Mouse (Mus musculus): ENCODE results near the gene Ube2h. TPM values are rescaled to one million over a fixed set of nuclear protein-coding genes. Genes with fewer than 3 reads are reported as not detected.

Ube2h gene
- polyA plus RNA-seq, 1 experiment, result 33.5 TPM

GRCm38 (mm10) chr6:30245397-30245796, 58.9 kb downstream of the Ube2h start:
- Histone ChIP-seq H3K27me3 (ENCODE audit: control insufficient read depth, insufficient read depth, insufficient read length) (no peaks in the 10 kb centered on the region), H3K4me2 (ENCODE audit: low read depth) (no peak overlapping the region), H3K79me2 (ENCODE audit: control insufficient read depth, insufficient read depth) (peaks cover 16% of the 10 kb centered on the region), H3K36me3 (ENCODE audit: control insufficient read depth, insufficient read depth) (peaks cover 26% of the 10 kb centered on the region), H3ac (ENCODE audit: control insufficient read depth, insufficient read length) (no peak overlapping the region), H3K4me3 (no peak overlapping the region)
- TF ChIP-seq USF1 (IDR thresholded peaks at IDR 0.05; ENCODE audit: low read depth), result no peak
- TF ChIP-seq CEBPB (IDR thresholded peaks at IDR 0.05; ENCODE audit: insufficient read depth, poor library complexity, severe bottlenecking), result no peak
- no peak for TF ChIP-seq MAX (IDR thresholded peaks at IDR 0.05; ENCODE audit: low read depth)
- no peak for TF ChIP-seq MYOD1 (IDR thresholded peaks at IDR 0.05; ENCODE audit: control insufficient read depth in 1 of 3, insufficient read length in 2 of 3, low read depth in 2 of 3)
- no peak for TF ChIP-seq REST (IDR thresholded peaks at IDR 0.05; ENCODE audit: insufficient read depth, insufficient read length)
- TF ChIP-seq MYOG (IDR thresholded peaks at IDR 0.05; ENCODE audit: control insufficient read depth in 1 of 3, insufficient read depth in 1 of 3, insufficient read length in 2 of 3, low read depth in 2 of 3), result no peak
- TF ChIP-seq TCF3 (IDR thresholded peaks at IDR 0.05; ENCODE audit: insufficient read length, low read depth), result no peak
- no peak for TF ChIP-seq POLR2A (IDR thresholded peaks at IDR 0.05; ENCODE audit: insufficient read length, low read depth)
- TF ChIP-seq SRF (IDR thresholded peaks at IDR 0.05; ENCODE audit: control insufficient read depth, insufficient read length, low read depth), result no peak
- no peak for TF ChIP-seq POLR2AphosphoS2 (IDR thresholded peaks at IDR 0.05; ENCODE audit: insufficient read length, low read depth)
- TF ChIP-seq TCF12 (IDR thresholded peaks at IDR 0.05; ENCODE audit: insufficient read depth, poor library complexity, severe bottlenecking), result no peak
- TF ChIP-seq E2F4 (IDR thresholded peaks at IDR 0.05; ENCODE audit: insufficient read depth), result no peak

DNA sequence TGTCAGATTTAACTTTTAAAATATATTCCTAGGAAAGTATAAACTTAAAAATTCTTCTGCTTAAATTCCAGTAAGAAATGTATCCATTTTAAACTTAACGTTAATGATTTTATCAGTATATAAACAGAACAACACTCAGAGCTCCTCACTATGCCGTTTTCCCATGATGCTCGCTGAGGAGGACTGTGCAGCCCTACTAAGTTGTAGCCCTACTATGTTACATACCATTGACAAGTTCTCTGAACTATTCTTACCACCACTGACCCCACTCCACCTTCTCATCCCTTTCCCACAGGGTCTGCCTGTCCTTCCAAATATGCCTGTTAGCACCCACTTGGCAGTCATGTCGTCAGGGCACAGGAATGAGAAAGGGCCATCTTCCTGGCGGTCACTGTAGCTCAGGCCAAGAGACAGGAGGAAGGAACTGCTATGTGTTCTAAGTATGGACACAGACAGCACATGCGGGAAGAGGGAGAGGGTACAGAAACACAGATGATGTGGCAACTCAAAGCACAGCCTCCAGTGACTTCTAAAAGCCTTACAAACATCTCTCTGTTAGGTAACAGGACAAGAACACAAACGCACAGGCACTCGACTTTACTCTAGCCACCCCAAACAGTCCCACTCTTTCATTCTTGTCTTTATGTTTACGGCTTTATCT, 60.9 kb downstream of the Ube2h start:
- peak overlapping the region; percentile 10 for H3K4me2 ChIP-seq (ENCODE audit: low read depth)
- H3K79me2 ChIP-seq (ENCODE audit: control insufficient read depth, insufficient read depth), result peaks cover 16% of the 10 kb centered on the region
- no peaks in the 10 kb centered on the region for H3K27me3 ChIP-seq (ENCODE audit: control insufficient read depth, insufficient read depth, insufficient read length)
- peaks cover 36% of the 10 kb centered on the region for H3K36me3 ChIP-seq (ENCODE audit: control insufficient read depth, insufficient read depth)
- TF ChIP-seq USF1 (IDR thresholded peaks at IDR 0.05; ENCODE audit: low read depth), result no peak
- no peak for TF ChIP-seq POLR2AphosphoS2 (IDR thresholded peaks at IDR 0.05; ENCODE audit: insufficient read length, low read depth)
- TF ChIP-seq CEBPB (IDR thresholded peaks at IDR 0.05; ENCODE audit: insufficient read depth, poor library complexity, severe bottlenecking), result no peak
- TF ChIP-seq SRF (IDR thresholded peaks at IDR 0.05; ENCODE audit: control insufficient read depth, insufficient read length, low read depth), result no peak
- no peak for TF ChIP-seq TCF3 (IDR thresholded peaks at IDR 0.05; ENCODE audit: insufficient read length, low read depth)
- no peak for TF ChIP-seq POLR2A (IDR thresholded peaks at IDR 0.05; ENCODE audit: insufficient read length, low read depth)
- no peak for TF ChIP-seq E2F4 (IDR thresholded peaks at IDR 0.05; ENCODE audit: insufficient read depth)
- no peak for TF ChIP-seq MYOG (IDR thresholded peaks at IDR 0.05; ENCODE audit: control insufficient read depth in 1 of 3, insufficient read depth in 1 of 3, insufficient read length in 2 of 3, low read depth in 2 of 3)
- TF ChIP-seq TCF12 (IDR thresholded peaks at IDR 0.05; ENCODE audit: insufficient read depth, poor library complexity, severe bottlenecking), result no peak
- TF ChIP-seq MYOD1 (IDR thresholded peaks at IDR 0.05; ENCODE audit: control insufficient read depth in 1 of 3, insufficient read length in 2 of 3, low read depth in 2 of 3), result no peak
- TF ChIP-seq REST (IDR thresholded peaks at IDR 0.05; ENCODE audit: insufficient read depth, insufficient read length), result no peak
- TF ChIP-seq MAX (IDR thresholded peaks at IDR 0.05; ENCODE audit: low read depth), result no peak
- H3ac ChIP-seq (ENCODE audit: control insufficient read depth, insufficient read length), result no peak overlapping the region
- no peak overlapping the region for H3K4me3 ChIP-seq

- Histone ChIP-seq H3K36me3 (ENCODE audit: control insufficient read depth, insufficient read depth) (peaks cover 35% of the 10 kb centered on the region), H3ac (ENCODE audit: control insufficient read depth, insufficient read length) (no peak overlapping the region), H3K4me2 (ENCODE audit: low read depth) (no peak overlapping the region), H3K79me2 (ENCODE audit: control insufficient read depth, insufficient read depth) (peaks cover 16% of the 10 kb centered on the region), H3K4me3 (no peak overlapping the region), H3K27me3 (ENCODE audit: control insufficient read depth, insufficient read depth, insufficient read length) (no peaks in the 10 kb centered on the region)
- TF ChIP-seq CEBPB (IDR thresholded peaks at IDR 0.05; ENCODE audit: insufficient read depth, poor library complexity, severe bottlenecking) (peak; percentile 82), TCF3 (IDR thresholded peaks at IDR 0.05; ENCODE audit: insufficient read length, low read depth) (peak; percentile 12), MYOD1 (IDR thresholded peaks at IDR 0.05; ENCODE audit: control insufficient read depth in 1 of 3, insufficient read length in 2 of 3, low read depth in 2 of 3) (peak; percentile 32 to 58 (median 56)), MYOG (IDR thresholded peaks at IDR 0.05; ENCODE audit: control insufficient read depth in 1 of 3, insufficient read depth in 1 of 3, insufficient read length in 2 of 3, low read depth in 2 of 3) (peak in 2 of 3 experiments; percentile 31 to 77), MAX (IDR thresholded peaks at IDR 0.05; ENCODE audit: low read depth) (no peak)
These were observed 61.4 kb downstream of the Ube2h start for GRCm38 (mm10) chr6:30242928-30243327.

GRCm38 (mm10) chr6:30240105-30240504, 64.2 kb downstream of the Ube2h start:
- no peak overlapping the region for H3K4me3 ChIP-seq
- H3K27me3 ChIP-seq (ENCODE audit: control insufficient read depth, insufficient read depth, insufficient read length), result no peaks in the 10 kb centered on the region
- no peak overlapping the region for H3K4me2 ChIP-seq (ENCODE audit: low read depth)
- no peak overlapping the region for H3ac ChIP-seq (ENCODE audit: control insufficient read depth, insufficient read length)
- peaks cover 16% of the 10 kb centered on the region for H3K79me2 ChIP-seq (ENCODE audit: control insufficient read depth, insufficient read depth)
- TF ChIP-seq SRF (IDR thresholded peaks at IDR 0.05; ENCODE audit: control insufficient read depth, insufficient read length, low read depth) (no peak), REST (IDR thresholded peaks at IDR 0.05; ENCODE audit: insufficient read depth, insufficient read length) (no peak), USF1 (IDR thresholded peaks at IDR 0.05; ENCODE audit: low read depth) (no peak), MAX (IDR thresholded peaks at IDR 0.05; ENCODE audit: low read depth) (no peak), MYOD1 (IDR thresholded peaks at IDR 0.05; ENCODE audit: control insufficient read depth in 1 of 3, insufficient read length in 2 of 3, low read depth in 2 of 3) (no peak), TCF12 (IDR thresholded peaks at IDR 0.05; ENCODE audit: insufficient read depth, poor library complexity, severe bottlenecking) (no peak), POLR2A (IDR thresholded peaks at IDR 0.05; ENCODE audit: insufficient read length, low read depth) (no peak), E2F4 (IDR thresholded peaks at IDR 0.05; ENCODE audit: insufficient read depth) (no peak), MYOG (IDR thresholded peaks at IDR 0.05; ENCODE audit: control insufficient read depth in 1 of 3, insufficient read depth in 1 of 3, insufficient read length in 2 of 3, low read depth in 2 of 3) (no peak), TCF3 (IDR thresholded peaks at IDR 0.05; ENCODE audit: insufficient read length, low read depth) (no peak), CEBPB (IDR thresholded peaks at IDR 0.05; ENCODE audit: insufficient read depth, poor library complexity, severe bottlenecking) (no peak)
- H3K36me3 ChIP-seq (ENCODE audit: control insufficient read depth, insufficient read depth), result peaks cover 35% of the 10 kb centered on the region
